Mouse (Mus musculus) forebrain, embryonic 16.5 days (tissue): Measurements from ENCODE around the gene Majin. TPM values are rescaled to one million over a fixed set of nuclear protein-coding genes. Genes with fewer than 3 reads are reported as not detected.

Experiments used
- ATAC-seq: fragments of 200-750 bp; cut with Nextera tagmentation; 2 replicates; pipeline ENCODE4 v1.8.0; 2017; ENCODE audit warnings: mild to moderate bottlenecking, moderate library complexity
- H3K27ac ChIP-seq: fragments of 300-500 bp; sonication (generic); 2 replicates; pipeline ENCODE4 v1.5.1; 2014; ENCODE audit warnings: low read length, control low read depth
- H3K27me3 ChIP-seq: fragments of 300-500 bp; sonication (generic); replicated peaks from 2 replicates; pipeline ENCODE4 v1.6.1; 2014; ENCODE audit warnings: low read length; ENCODE audit not compliant: control insufficient read depth, insufficient read depth
- H3K36me3 ChIP-seq: fragments of 300-500 bp; sonication (generic); 2 replicates; pipeline ENCODE4 v1.6.1; 2014; ENCODE audit not compliant: control insufficient read depth, insufficient read depth
- H3K4me1 ChIP-seq: fragments of 300-500 bp; sonication (generic); replicated peaks from 2 replicates; pipeline ENCODE4 v1.6.1; 2014; ENCODE audit warnings: low read length; ENCODE audit not compliant: control insufficient read depth, insufficient read depth
- H3K4me2 ChIP-seq: fragments of 300-500 bp; sonication (generic); 2 replicates; pipeline ENCODE4 v1.6.1; 2014; ENCODE audit warnings: mild to moderate bottlenecking, low read length, control low read depth
- H3K4me3 ChIP-seq: fragments of 300-500 bp; sonication (generic); replicated peaks from 2 replicates; pipeline ENCODE4 v1.5.1; 2014; ENCODE audit warnings: mild to moderate bottlenecking, low read length, control low read depth
- H3K9ac ChIP-seq: fragments of 300-500 bp; sonication (generic); replicated peaks from 2 replicates; pipeline ENCODE4 v1.6.1; 2014; ENCODE audit warnings: low read depth, low read length, control low read depth
- H3K9me3 ChIP-seq: fragments of 300-500 bp; sonication (generic); 2 replicates; pipeline ENCODE4 v1.6.1; 2016; ENCODE audit warnings: low read length; ENCODE audit not compliant: control insufficient read depth
- WGBS: fragments of 180-500 bp; shearing (Covaris S2); extraction: QIAGEN DNeasy Blood & Tissue Kit; methylation state at CpG from one replicate; pipeline ENCODE4 v1.1.7; 2014; 5-methylcytosine and 5-hydroxymethylcytosine counted together
- polyA plus RNA-seq: library from polyadenylated mRNA; unstranded; fragments of >200 nt; fragmentation: Nextera tagmentation; extraction: Ambion mirVana; gene quantifications from 2 replicates; pipeline ENCODE4 v1.2.1, GENCODE M21; 2015

The Majin gene
- polyA plus RNA-seq, 1 experiment from 2014 or later: not detected

GRCm38 (mm10) chr19:6245806-6246205 is 61.6 kb downstream of the Majin start:
- H3K4me3 ChIP-seq: no peak overlapping the region
- no peaks in the 10 kb centered on the region for H3K27me3 ChIP-seq
- H3K4me1 ChIP-seq: peaks cover 14% of the 10 kb centered on the region
- 41% methylated on average over 1 of the region's 1 CpGs for WGBS
- peaks cover 13% of the 10 kb centered on the region for H3K36me3 ChIP-seq
- no peaks in the 10 kb centered on the region for H3K9me3 ChIP-seq
- H3K9ac ChIP-seq: no peak overlapping the region
- no peak overlapping the region for H3K27ac ChIP-seq
- no peak for ATAC-seq
- no peak overlapping the region for H3K4me2 ChIP-seq

- Histone ChIP-seq H3K36me3 (peaks cover 17% of the 10 kb centered on the region), H3K4me2 (no peak overlapping the region), H3K4me3 (no peak overlapping the region), H3K9me3 (no peaks in the 10 kb centered on the region), H3K4me1 (peaks cover 6% of the 10 kb centered on the region), H3K9ac (no peak overlapping the region), H3K27ac (no peak overlapping the region), H3K27me3 (no peaks in the 10 kb centered on the region)
- no peak for ATAC-seq
- WGBS: 95% methylated on average over 29 of the region's 29 CpGs
These were observed 63.5 kb downstream of the Majin start for GRCm38 (mm10) chr19:6247526-6248300.

GRCm38 (mm10) chr19:6253021-6253420 is 68.8 kb downstream of the Majin start:
- Histone ChIP-seq H3K4me1 (no peaks in the 10 kb centered on the region), H3K4me3 (no peak overlapping the region), H3K4me2 (no peak overlapping the region), H3K27ac (no peak overlapping the region), H3K27me3 (no peaks in the 10 kb centered on the region), H3K9ac (no peak overlapping the region), H3K9me3 (no peaks in the 10 kb centered on the region), H3K36me3 (peaks cover 27% of the 10 kb centered on the region)
- 92% methylated on average over 4 of the region's 4 CpGs for WGBS
- ATAC-seq: no peak

- no peaks in the 10 kb centered on the region for H3K27me3 ChIP-seq
- no peak overlapping the region for H3K4me3 ChIP-seq
- H3K36me3 ChIP-seq: peaks cover 20% of the 10 kb centered on the region
- ATAC-seq: no peak
- H3K27ac ChIP-seq: no peak overlapping the region
- WGBS: 57% methylated on average over 2 of the region's 2 CpGs
- no peaks in the 10 kb centered on the region for H3K9me3 ChIP-seq
- H3K9ac ChIP-seq: no peak overlapping the region
- H3K4me2 ChIP-seq: no peak overlapping the region
- no peaks in the 10 kb centered on the region for H3K4me1 ChIP-seq
These were observed 76.2 kb downstream of the Majin start for GRCm38 (mm10) chr19:6260428-6260827.

GRCm38 (mm10) chr19:6260946-6261345 is 76.8 kb downstream of the Majin start:
- Histone ChIP-seq H3K9ac (no peak overlapping the region), H3K4me1 (no peaks in the 10 kb centered on the region), H3K4me2 (no peak overlapping the region), H3K27ac (no peak overlapping the region), H3K9me3 (no peaks in the 10 kb centered on the region), H3K4me3 (no peak overlapping the region), H3K36me3 (peaks cover 20% of the 10 kb centered on the region), H3K27me3 (no peaks in the 10 kb centered on the region)
- ATAC-seq: no peak
- 81% methylated on average over 4 of the region's 4 CpGs for WGBS

- Histone ChIP-seq H3K27ac (no peak overlapping the region), H3K4me3 (no peak overlapping the region), H3K27me3 (no peaks in the 10 kb centered on the region), H3K4me2 (no peak overlapping the region), H3K9ac (no peak overlapping the region), H3K4me1 (no peaks in the 10 kb centered on the region), H3K36me3 (peaks cover 18% of the 10 kb centered on the region), H3K9me3 (no peaks in the 10 kb centered on the region)
- WGBS: 91% methylated on average over 14 of the region's 14 CpGs
- ATAC-seq: no peak
These were observed 77.2 kb downstream of the Majin start for GRCm38 (mm10) chr19:6261379-6261778.

- Histone ChIP-seq H3K9ac (no peak overlapping the region), H3K4me3 (no peak overlapping the region), H3K4me1 (no peaks in the 10 kb centered on the region), H3K27ac (no peak overlapping the region), H3K9me3 (no peaks in the 10 kb centered on the region), H3K4me2 (no peak overlapping the region), H3K27me3 (no peaks in the 10 kb centered on the region), H3K36me3 (peaks cover 12% of the 10 kb centered on the region)
- ATAC-seq: no peak
- WGBS: 60% methylated on average over 7 of the region's 7 CpGs
These were observed 78.0 kb downstream of the Majin start for GRCm38 (mm10) chr19:6262222-6262621.

- no peak overlapping the region for H3K4me3 ChIP-seq
- no peaks in the 10 kb centered on the region for H3K27me3 ChIP-seq
- WGBS: 91% methylated on average over 8 of the region's 8 CpGs
- H3K4me1 ChIP-seq: 0 out of 2 replicates have a peak, but pooled peaks cover 2% of the 10 kb centered on the region
- H3K9me3 ChIP-seq: no peaks in the 10 kb centered on the region
- H3K27ac ChIP-seq: no peak overlapping the region
- H3K9ac ChIP-seq: no peak overlapping the region
- no peak overlapping the region for H3K4me2 ChIP-seq
- no peak for ATAC-seq
- peaks cover 6% of the 10 kb centered on the region for H3K36me3 ChIP-seq
These were observed 78.7 kb downstream of the Majin start for GRCm38 (mm10) chr19:6262839-6263433.

GRCm38 (mm10) chr19:6264200-6264599 is 80.0 kb downstream of the Majin start:
- Histone ChIP-seq H3K4me1 (0 out of 2 replicates have a peak, but pooled peaks cover 5% of the 10 kb centered on the region), H3K9me3 (no peaks in the 10 kb centered on the region), H3K4me3 (no peak overlapping the region), H3K36me3 (peaks cover 5% of the 10 kb centered on the region; the same call in 1 of the 2 replicates), H3K27me3 (no peaks in the 10 kb centered on the region), H3K27ac (no peak overlapping the region), H3K4me2 (no peak overlapping the region), H3K9ac (no peak overlapping the region)
- no peak for ATAC-seq
- WGBS: 82% methylated on average over 9 of the region's 9 CpGs
